Mouse (Mus musculus): ENCODE results near the gene Ccdc86. TPM values are rescaled to one million over a fixed set of nuclear protein-coding genes. Genes with fewer than 3 reads are reported as not detected.

Ccdc86 gene
- polyA plus RNA-seq, 2 experiments from 2014 or later, result 7.9 to 11.1 TPM

DNA sequence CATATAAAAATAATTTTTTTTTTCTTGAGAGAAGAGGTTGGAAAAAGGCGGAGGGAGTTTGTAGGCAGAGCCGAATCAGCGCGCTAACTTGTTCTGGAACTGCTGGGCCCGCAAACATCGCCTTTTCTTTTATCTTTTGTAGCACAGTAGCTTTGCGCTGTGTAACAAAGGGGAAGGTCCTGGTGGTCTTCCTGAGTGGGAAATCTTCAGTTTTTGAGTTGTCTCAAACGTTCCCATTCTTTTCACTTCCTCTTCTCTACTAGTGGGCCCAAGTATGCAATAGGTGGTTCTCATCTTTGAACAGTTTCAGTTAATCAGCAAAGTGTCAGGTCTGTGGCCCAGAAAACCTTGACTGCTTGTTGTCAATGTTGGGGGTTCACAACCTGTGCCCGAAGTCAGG, 492 bp upstream of the Ccdc86 start:
- no peak for ATAC-seq

- ATAC-seq, result peak; percentile 25
These were observed 650 bp downstream of the Ccdc86 start for GRCm38 (mm10) chr19:10948416-10948815.

GRCm38 (mm10) chr19:10947219-10947618, 1.8 kb downstream of the Ccdc86 start:
- no peak for ATAC-seq

DNA sequence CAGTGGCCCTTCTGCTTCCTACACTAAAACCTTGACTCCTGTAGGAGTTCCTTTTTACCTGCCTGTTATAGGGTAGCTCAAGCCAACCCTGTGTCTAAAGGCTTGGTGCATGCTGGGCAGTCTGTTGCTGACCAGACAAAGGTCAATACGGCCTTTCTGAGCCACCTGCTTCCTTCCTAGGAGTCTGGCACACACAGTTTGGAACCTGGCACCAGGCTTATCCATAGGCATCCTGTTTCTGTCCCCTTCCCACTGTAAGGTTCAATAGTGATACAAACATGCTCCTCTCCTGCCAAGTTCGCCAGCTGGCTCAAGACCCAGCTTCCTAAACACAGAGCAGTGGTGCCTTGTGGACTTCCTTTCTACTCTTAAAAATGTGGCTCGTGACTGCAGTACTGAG, 2.6 kb downstream of the Ccdc86 start:
- no peak for ATAC-seq

DNA sequence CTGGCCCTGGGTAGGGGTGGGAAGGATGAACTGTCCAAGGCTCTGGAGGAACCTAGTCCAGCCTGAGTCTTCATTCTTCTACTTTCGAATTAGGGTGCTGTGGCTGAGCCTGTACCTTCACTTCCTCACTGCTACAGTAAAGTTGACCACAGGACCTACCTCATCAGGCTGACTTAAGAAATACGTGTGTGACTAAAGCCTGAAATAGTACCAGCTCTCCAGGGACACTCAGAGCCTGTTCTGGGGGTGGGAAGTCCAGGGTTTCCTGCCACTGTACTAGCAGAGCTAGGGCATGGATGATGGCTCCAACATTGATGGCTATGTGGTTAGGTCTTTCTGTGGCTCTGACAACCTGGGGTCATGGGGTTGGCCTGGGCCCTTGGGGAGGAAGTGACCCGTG, 5.1 kb downstream of the Ccdc86 start:
- no peak for ATAC-seq

DNA sequence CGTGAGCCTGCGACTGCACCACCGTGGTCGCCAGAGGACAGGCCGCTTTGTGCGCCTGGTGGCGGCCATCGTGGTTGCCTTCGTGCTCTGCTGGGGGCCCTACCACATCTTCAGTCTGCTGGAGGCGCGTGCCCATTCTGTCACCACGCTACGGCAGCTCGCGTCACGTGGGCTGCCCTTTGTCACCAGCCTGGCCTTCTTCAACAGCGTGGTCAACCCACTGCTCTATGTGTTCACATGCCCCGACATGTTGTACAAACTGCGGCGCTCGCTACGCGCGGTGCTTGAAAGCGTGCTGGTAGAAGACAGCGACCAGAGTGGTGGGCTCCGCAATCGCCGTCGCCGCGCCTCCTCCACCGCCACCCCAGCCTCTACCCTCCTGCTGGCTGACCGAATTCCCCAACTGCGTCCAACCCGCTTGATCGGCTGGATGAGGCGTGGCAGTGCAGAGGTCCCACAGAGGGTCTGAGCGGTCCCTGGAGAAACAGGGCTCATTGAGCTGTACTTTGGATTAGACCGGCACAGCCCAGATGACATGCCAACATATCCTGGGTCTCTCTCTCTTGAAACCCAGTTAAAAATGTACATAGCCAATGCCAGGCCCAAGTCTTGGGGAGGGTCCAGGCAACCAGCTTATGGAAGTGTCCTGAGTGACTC, 8.1 kb downstream of the Ccdc86 start:
- ATAC-seq, result no peak

- peak; percentile 63 for ATAC-seq
These were observed 8.8 kb downstream of the Ccdc86 start for GRCm38 (mm10) chr19:10940097-10940800.

DNA sequence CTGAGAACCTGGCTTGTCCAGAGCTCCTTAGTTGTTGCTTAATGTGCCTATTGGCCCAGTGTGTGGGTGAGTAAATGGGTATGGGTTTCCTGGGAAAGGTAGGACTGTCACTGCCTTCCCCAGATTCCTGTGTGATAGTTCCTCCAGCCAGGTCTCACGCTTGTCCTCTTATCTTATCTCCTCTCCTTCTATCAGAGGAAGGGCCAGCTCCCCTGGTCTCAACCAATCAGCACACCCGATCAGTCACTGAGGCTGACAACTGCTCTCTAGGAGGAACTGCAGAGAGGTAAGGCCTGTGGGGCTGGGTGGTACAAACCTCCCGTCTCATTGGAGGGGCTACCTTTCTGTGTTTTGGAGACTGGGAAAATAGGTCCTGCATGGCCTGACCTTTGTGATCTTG, 10.3 kb downstream of the Ccdc86 start:
- no peak for ATAC-seq

GRCm38 (mm10) chr19:10937110-10937563, 11.9 kb downstream of the Ccdc86 start, which contains the start of gene Ptgdr2:
Ptgdr2 (plus strand) TSS chr19:10937160.
- ATAC-seq, result no peak

- ATAC-seq, result no peak
These were observed 13.0 kb downstream of the Ccdc86 start for GRCm38 (mm10) chr19:10936077-10936476.

DNA sequence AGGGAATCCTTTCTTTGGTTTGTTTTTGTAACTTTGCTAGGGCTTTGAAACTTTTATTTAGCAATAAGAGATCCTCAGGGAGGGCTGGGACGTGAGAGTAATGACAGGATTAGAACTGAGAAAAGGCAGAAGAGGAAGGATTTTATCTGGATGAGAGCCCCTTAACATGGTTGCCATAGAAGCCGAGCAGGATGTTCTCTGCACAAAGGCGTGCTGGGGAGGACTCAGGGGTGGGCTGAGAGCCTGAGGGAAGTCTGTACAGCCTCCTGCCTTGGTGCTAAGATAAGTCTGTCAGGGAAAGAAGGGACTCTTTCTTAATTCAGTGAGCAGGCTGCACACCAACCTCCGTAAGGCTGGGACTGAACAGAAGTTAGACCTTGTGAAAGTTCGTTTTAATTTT, 14.0 kb downstream of the Ccdc86 start:
- ATAC-seq, result no peak

GRCm38 (mm10) chr19:10930641-10931040, 18.4 kb downstream of the Ccdc86 start:
- ATAC-seq, result no peak

- ATAC-seq, result no peak
These were observed 22.4 kb downstream of the Ccdc86 start for GRCm38 (mm10) chr19:10926666-10927065.

DNA sequence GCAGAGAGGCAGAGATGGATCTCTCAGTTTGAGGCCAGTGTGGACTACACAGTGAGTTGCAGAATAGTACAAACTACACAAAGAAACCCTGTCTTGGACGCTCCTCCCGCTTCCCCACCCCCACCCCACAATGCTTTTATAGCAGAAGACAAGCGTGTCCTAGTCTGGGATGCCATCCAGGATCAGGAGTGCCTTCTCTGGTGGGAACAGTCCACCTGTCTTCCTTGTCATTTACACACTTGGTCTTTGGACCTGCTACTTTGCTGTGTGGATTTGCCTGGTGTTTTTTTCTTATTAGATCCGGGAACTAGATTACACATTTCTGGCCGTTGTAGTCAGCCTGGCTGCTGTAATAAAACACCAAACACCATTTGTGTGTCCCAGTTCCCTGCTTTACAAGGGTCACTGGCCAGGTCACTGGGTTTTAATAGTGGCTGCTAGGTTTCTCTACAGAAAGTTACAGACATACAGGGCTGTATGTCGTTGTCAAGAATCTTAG, 22.9 kb downstream of the Ccdc86 start:
- ATAC-seq, result no peak

GRCm38 (mm10) chr19:10924220-10924619, 24.8 kb downstream of the Ccdc86 start:
- no peak for ATAC-seq

DNA sequence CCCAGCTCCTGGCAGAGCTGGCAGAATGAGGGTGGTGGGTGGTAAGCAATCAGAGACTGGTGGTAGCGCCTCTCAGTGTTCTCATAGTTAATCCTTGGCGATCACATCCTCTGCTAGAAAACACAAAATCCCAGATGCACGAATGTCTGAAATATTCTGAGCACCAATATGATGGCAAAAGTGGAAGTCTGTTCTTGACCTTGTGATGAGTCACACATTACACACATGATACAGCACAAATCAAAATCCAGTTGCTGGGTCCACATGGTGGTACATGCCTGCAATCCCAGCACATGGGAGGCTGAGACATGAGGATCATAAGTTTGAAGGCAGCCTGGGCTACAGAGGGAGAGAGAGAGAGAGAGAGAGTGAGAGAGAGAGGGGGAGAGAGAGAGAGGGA, 28.0 kb downstream of the Ccdc86 start:
- ATAC-seq, result no peak

DNA sequence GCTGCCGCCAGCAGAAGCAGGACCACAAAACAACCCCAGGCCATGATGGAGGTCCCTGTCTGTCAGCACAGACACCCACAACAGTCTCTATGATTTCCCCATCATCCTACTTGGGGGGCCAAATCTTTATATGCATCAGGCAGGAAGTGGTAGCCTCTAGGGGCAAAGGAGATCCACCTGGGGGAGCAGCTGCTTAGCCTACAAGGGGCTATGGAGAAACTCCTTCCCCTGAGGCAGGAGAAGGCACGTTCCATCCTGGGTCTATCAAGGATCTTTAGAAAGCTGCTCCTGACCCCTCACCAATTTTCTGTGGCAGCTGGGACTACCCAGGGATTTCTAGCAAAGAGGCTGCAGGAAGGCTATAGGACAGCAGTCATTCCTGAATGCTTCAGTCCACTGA, 28.5 kb downstream of the Ccdc86 start, which contains the start of gene Zp1:
Gene Zp1 (minus strand): TSS at position 101 of the 400 bp plus-strand sequence.
- no peak for ATAC-seq

DNA sequence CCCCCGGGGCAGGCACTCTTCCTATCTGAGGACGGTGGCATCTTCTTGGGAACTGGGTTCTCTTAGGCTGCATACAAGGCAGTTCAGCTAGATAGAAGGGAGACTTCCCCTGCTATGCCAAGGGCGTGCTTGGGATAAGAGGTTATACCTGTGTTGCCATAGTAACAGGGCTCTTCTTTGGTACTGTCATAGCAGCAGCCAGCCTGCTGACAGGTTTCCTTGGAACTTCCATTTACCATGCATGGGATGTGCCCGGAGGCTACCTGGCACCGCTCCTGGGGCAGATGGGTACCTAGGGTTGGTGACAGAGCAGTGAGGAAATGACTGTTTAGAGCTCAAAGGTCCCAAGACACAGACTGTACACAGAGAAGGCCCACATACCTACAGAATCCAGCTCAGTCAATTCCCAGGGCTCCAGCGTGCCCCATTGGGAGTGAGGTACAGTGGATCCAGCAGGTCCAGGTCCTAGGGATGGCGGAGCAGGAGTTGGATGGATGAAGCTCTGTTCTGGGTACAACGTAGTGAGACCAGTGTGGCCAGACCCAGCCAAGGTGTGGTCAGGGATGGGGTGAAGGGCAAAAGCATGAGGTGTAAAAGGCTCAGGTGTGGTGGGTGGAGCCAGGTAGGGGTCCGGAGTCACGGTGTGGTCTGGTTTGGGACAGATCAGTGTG, 30.6 kb downstream of the Ccdc86 start:
- ATAC-seq, result no peak

DNA sequence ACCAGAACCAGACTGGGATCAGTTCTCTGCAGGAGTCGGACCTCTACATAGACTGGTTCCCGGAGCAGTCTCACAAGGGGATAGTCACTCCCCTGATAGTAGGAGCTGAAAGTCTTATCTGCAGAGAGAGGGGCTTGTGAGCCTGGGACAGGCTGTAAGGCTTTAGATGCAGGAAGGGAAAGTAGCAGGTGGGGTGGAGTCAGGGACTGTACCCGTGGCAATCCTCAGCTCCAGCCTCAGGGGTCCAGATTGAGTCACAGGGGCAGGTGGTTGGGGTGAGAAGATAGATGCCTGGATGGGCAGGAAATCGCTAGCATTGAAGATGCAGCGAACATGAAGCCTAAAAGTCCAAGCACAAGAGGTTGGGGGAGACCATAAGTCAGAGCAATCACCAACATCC, 32.6 kb downstream of the Ccdc86 start:
- ATAC-seq, result no peak

- no peak for ATAC-seq
These were observed 34.2 kb downstream of the Ccdc86 start for GRCm38 (mm10) chr19:10914870-10915269.

GRCm38 (mm10) chr19:10914291-10914690, 34.8 kb downstream of the Ccdc86 start:
- no peak for ATAC-seq

- no peak for ATAC-seq
These were observed 39.9 kb downstream of the Ccdc86 start for GRCm38 (mm10) chr19:10909087-10909721.

DNA sequence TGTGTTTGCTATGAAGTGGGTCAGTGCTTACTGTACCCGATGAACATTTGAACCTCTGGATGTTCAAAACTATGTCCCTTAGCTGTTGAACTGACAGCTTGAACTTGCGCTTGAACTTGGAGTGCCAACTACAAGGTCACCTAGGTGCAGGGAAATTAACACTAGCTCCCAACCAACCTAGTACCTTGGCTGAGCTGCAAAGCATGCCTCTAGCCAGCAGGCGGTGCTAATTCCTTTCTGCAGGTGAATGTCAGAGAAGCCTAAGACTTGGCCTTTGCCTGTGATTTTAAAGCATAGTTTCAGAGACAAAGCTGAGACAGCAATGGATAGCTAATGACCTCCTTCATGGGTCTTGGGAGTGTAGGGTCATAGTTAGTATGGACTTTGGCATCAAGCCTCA, 41.2 kb downstream of the Ccdc86 start:
- ATAC-seq, result peak; percentile 54
